Mouse (Mus musculus) CH12.LX (cell line): ENCODE measurements around the gene Hes2. TPM values are rescaled to one million over a fixed set of nuclear protein-coding genes. Genes with fewer than 3 reads are reported as not detected.

Experiments used
- DNase-seq: peaks from one replicate; pipeline ENCODE4 v3.0.0-alpha.2; 2013; ENCODE audit errors: extremely low read depth
- H3K27ac ChIP-seq: 2 replicates; pipeline ENCODE4 v1.5.1; 2012; ENCODE audit warnings: low read depth, mild to moderate bottlenecking, control low read depth, moderate library complexity; ENCODE audit not compliant: insufficient read depth
- H3K27me3 ChIP-seq: replicated peaks from 2 replicates; pipeline ENCODE3; 2012; ENCODE audit warnings: inconsistent platforms
- H3K36me3 ChIP-seq, 2 experiments: replicated peaks in 1 of 2; 2 replicates each; pipeline versions ENCODE3 to v1.6.1; 2012; ENCODE audit warnings: inconsistent platforms in 1 of 2, low read length in 1 of 2, mild to moderate bottlenecking in 1 of 2, mixed read lengths in 1 of 2, moderate library complexity in 1 of 2; ENCODE audit not compliant: control insufficient read depth in 1 of 2, insufficient read depth in 1 of 2
- H3K4me1 ChIP-seq, 2 experiments: 2 replicates each; pipeline ENCODE4 v1.6.1; 2012; ENCODE audit warnings: inconsistent platforms in 1 of 2, moderate library complexity in 1 of 2; ENCODE audit not compliant: insufficient read depth in 2 of 2, control insufficient read depth in 1 of 2
- H3K4me2 ChIP-seq: 2 replicates; pipeline ENCODE4 v1.6.1; 2012; ENCODE audit warnings: low read depth, mild to moderate bottlenecking, control low read depth; ENCODE audit not compliant: poor library complexity, insufficient read depth, severe bottlenecking
- H3K4me3 ChIP-seq, 3 experiments: fragments of 150-350 bp in 1 of 3; sonication (generic) in 1 of 3; replicated peaks in 1 of 3; 2 replicates each; pipeline versions ENCODE3 to v1.5.1; 2011 to 2012; ENCODE audit warnings: low read depth in 2 of 3, low read length in 2 of 3, mild to moderate bottlenecking in 2 of 3, moderate library complexity in 2 of 3, control low read depth in 1 of 3, improper control_type of control experiment in 1 of 3, inconsistent platforms in 1 of 3, mixed read lengths in 1 of 3; ENCODE audit not compliant: poor library complexity in 1 of 3
- H3K79me2 ChIP-seq: replicated peaks from 2 replicates; pipeline ENCODE4 v1.6.1; 2012; ENCODE audit warnings: mild to moderate bottlenecking, moderate library complexity; ENCODE audit not compliant: control insufficient read depth, poor library complexity, insufficient read depth, severe bottlenecking; ENCODE audit errors: extremely low read depth
- H3K9ac ChIP-seq: 2 replicates; pipeline ENCODE4 v1.6.1; 2012; ENCODE audit warnings: low read depth, mild to moderate bottlenecking, control low read depth, moderate library complexity; ENCODE audit not compliant: insufficient read depth
- H3K9me3 ChIP-seq: replicated peaks from 2 replicates; pipeline ENCODE3; 2012; ENCODE audit warnings: low read length, inconsistent platforms, mixed read lengths
- CHD1 ChIP-seq: IDR thresholded peaks from 2 replicates; pipeline ENCODE4 v1.6.1; 2012; ENCODE audit warnings: low read depth, low read length, improper control_type of control experiment, inconsistent platforms
- CTCF ChIP-seq, 2 experiments: IDR thresholded peaks in 1 of 2; conservative IDR thresholded peaks in 1 of 2; 2 replicates each; pipeline ENCODE4 v1.5.1; 2011 to 2012; ENCODE audit warnings: low read depth in 2 of 2, low read length in 2 of 2, improper control_type of control experiment in 1 of 2, inconsistent platforms in 1 of 2, mild to moderate bottlenecking in 1 of 2, moderate library complexity in 1 of 2
- E2F4 ChIP-seq: IDR thresholded peaks from 2 replicates; pipeline ENCODE4 v1.6.1; 2011; ENCODE audit warnings: low read depth, low read length, improper control_type of control experiment; ENCODE audit not compliant: insufficient replicate concordance
- ELF1 ChIP-seq: IDR thresholded peaks from 2 replicates; pipeline ENCODE4 v1.6.1; 2014; ENCODE audit warnings: low read depth, mild to moderate bottlenecking, inconsistent platforms, low read length, improper control_type of control experiment
- EP300 ChIP-seq: IDR thresholded peaks from 2 replicates; pipeline ENCODE4 v1.6.1; 2011; ENCODE audit warnings: low read length, improper control_type of control experiment
- IRF4 ChIP-seq: IDR thresholded peaks from 2 replicates; pipeline ENCODE4 v1.6.1; 2014; ENCODE audit warnings: low read depth, mild to moderate bottlenecking, inconsistent platforms, low read length, improper control_type of control experiment
- JUN ChIP-seq: IDR thresholded peaks from 2 replicates; pipeline ENCODE4 v1.6.1; 2011; ENCODE audit warnings: low read depth, mild to moderate bottlenecking, low read length, improper control_type of control experiment, moderate library complexity; ENCODE audit not compliant: insufficient read depth
- MAFK ChIP-seq: IDR thresholded peaks from 2 replicates; pipeline ENCODE4 v1.6.1; 2011; ENCODE audit warnings: low read length, improper control_type of control experiment; ENCODE audit not compliant: insufficient replicate concordance
- MAX ChIP-seq: IDR thresholded peaks from 2 replicates; pipeline ENCODE4 v1.6.1; 2011; ENCODE audit warnings: low read length, improper control_type of control experiment
- MAZ ChIP-seq: IDR thresholded peaks from 2 replicates; pipeline ENCODE4 v1.6.1; 2012; ENCODE audit warnings: low read depth, mild to moderate bottlenecking, inconsistent platforms, low read length, improper control_type of control experiment, moderate library complexity
- MXI1 ChIP-seq: IDR thresholded peaks from 2 replicates; pipeline ENCODE4 v1.6.1; 2011; ENCODE audit warnings: mild to moderate bottlenecking, low read depth, low read length, improper control_type of control experiment
- MYC ChIP-seq: IDR thresholded peaks from 2 replicates; pipeline ENCODE4 v1.6.1; 2011; ENCODE audit warnings: low read depth, mild to moderate bottlenecking, improper control_type of control experiment, low read length
- NRF1 ChIP-seq: IDR thresholded peaks from 2 replicates; pipeline ENCODE4 v1.6.1; 2014; ENCODE audit warnings: low read depth, mild to moderate bottlenecking, inconsistent platforms, low read length, improper control_type of control experiment, moderate library complexity
- PAX5 ChIP-seq: IDR thresholded peaks from 2 replicates; pipeline ENCODE4 v1.6.1; 2012; ENCODE audit warnings: low read length, inconsistent platforms, mixed read lengths
- POLR2A ChIP-seq: IDR thresholded peaks from 2 replicates; pipeline ENCODE4 v1.6.1; 2011; ENCODE audit warnings: low read depth, mild to moderate bottlenecking, improper control_type of control experiment, low read length
- POLR2AphosphoS2 ChIP-seq: IDR thresholded peaks from 2 replicates; pipeline ENCODE4 v1.6.1; 2011; ENCODE audit warnings: low read depth, low read length, improper control_type of control experiment
- RAD21 ChIP-seq: IDR thresholded peaks from 2 replicates; pipeline ENCODE4 v1.6.1; 2011; ENCODE audit warnings: low read depth, mild to moderate bottlenecking, low read length, improper control_type of control experiment, moderate library complexity
- RCOR1 ChIP-seq: conservative IDR thresholded peaks from 2 replicates; pipeline ENCODE4 v1.6.1; 2012; ENCODE audit warnings: low read depth, mild to moderate bottlenecking, inconsistent platforms, low read length, improper control_type of control experiment
- SIN3A ChIP-seq: IDR thresholded peaks from 2 replicates; pipeline ENCODE4 v1.6.1; 2012; ENCODE audit warnings: low read length, improper control_type of control experiment, inconsistent platforms
- TBP ChIP-seq: conservative IDR thresholded peaks from 2 replicates; pipeline ENCODE4 v1.6.1; 2011; ENCODE audit warnings: low read depth, low read length, improper control_type of control experiment
- TCF12 ChIP-seq: IDR thresholded peaks from 2 replicates; pipeline ENCODE4 v1.6.1; 2014; ENCODE audit warnings: low read depth, mild to moderate bottlenecking, inconsistent platforms, low read length, improper control_type of control experiment
- ZC3H11A ChIP-seq: IDR thresholded peaks from 2 replicates; pipeline ENCODE4 v1.6.1; 2012; ENCODE audit warnings: low read depth, mild to moderate bottlenecking, inconsistent platforms, low read length, improper control_type of control experiment
- ZKSCAN1 ChIP-seq: IDR thresholded peaks from 2 replicates; pipeline ENCODE4 v1.6.1; 2012; ENCODE audit warnings: low read depth, inconsistent platforms, low read length, improper control_type of control experiment, borderline replicate concordance
- ZNF384 ChIP-seq: IDR thresholded peaks from 2 replicates; pipeline ENCODE4 v1.6.1; 2012; ENCODE audit warnings: low read depth, low read length, improper control_type of control experiment, inconsistent platforms
- dilution Hi-C: fragments of 300-500 bp; cut with MboI; formaldehyde crosslinking; loops from 2 replicates; pipeline ENCODE4 v1.14.3; 2020; ENCODE audit warnings: low sequenced_read_pairs; ENCODE audit not compliant: extremely low pct_unique_long_range_greater_than_20kb, extremely low pct_ligation_motif_present
- in situ Hi-C: fragments of 300-500 bp; cut with MboI; formaldehyde crosslinking; loops from 3 replicates; pipeline ENCODE4 v1.14.3; 2019; ENCODE audit warnings: low sequenced_read_pairs, low pct_ligation_motif_present, low pct_unique_long_range_greater_than_20kb, mixed read lengths
- polyA plus RNA-seq: library from polyadenylated mRNA; unstranded; fragments of >175 nt; gene quantifications from 2 replicates; pipeline ENCODE4 v1.2.1, GENCODE M21; 2012; ENCODE audit warnings: low read depth; ENCODE audit not compliant: insufficient read length
- total RNA-seq, 2 experiments: library from RNA; depleted of rRNA; stranded (reverse); fragments of 300-350 nt in 1 of 2; fragments of >200 nt in 1 of 2; gene quantifications; 2 replicates each; pipeline ENCODE4 v1.2.3; 2012 to 2014

Gene Hes2
- total and polyA plus RNA-seq, 3 experiments, result not detected

DNA sequence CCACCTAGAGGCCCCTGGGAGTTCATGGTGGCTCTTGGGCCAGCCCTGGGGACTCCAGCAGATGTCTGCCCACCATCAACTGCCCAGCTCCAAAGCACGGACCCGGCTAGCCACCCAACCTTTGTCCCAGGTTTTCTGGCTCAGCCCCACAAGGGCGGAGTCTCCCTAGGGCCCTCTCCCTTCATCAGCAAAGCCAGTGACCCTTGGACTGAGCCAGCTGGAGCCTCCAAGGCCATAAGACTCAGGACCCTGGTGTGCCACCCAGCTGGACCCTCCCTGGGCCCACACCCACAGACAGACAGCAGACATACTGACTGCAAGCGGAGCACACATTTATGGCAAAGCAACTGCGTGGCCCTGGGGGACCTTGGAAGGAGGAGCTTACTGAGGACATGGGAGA, 29.9 kb upstream of the Hes2 start:
- no peak for DNase-seq
- no peak overlapping the region for H3K27ac ChIP-seq
- dilution Hi-C loops, result no loop called here
- peaks cover 48% of the 10 kb centered on the region for H3K9me3 ChIP-seq
- H3K4me2 ChIP-seq, result no peak overlapping the region
- in situ Hi-C loops, result no loop called here
- no peaks in the 10 kb centered on the region for H3K79me2 ChIP-seq
- H3K4me3 ChIP-seq, result no peak overlapping the region
- H3K36me3 ChIP-seq, result no peaks in the 10 kb centered on the region
- H3K4me1 ChIP-seq, result peaks cover 15 to 20% of the 10 kb centered on the region in 2 experiments
- no peak for TF ChIP-seq RAD21
- TF ChIP-seq EP300, result no peak
- TF ChIP-seq ELF1, result no peak
- TF ChIP-seq MAX, result no peak
- TF ChIP-seq ZNF384, result no peak
- no peak for TF ChIP-seq MAFK
- TF ChIP-seq POLR2AphosphoS2, result no peak
- no peak for TF ChIP-seq CTCF (conservative IDR thresholded peaks at IDR 0.05 in 1 of 2, IDR thresholded peaks at IDR 0.05 in 1 of 2; ENCODE audit: low read depth in 2 of 2, low read length in 2 of 2)
- TF ChIP-seq MAZ, result no peak
- no peak for TF ChIP-seq TCF12
- no peak for TF ChIP-seq ZKSCAN1
- no peak for TF ChIP-seq MYC
- TF ChIP-seq E2F4, result no peak
- TF ChIP-seq NRF1, result no peak
- no peak for TF ChIP-seq RCOR1
- no peak for TF ChIP-seq PAX5
- TF ChIP-seq SIN3A, result no peak
- no peak for TF ChIP-seq CHD1
- H3K27me3 ChIP-seq, result peaks cover 95% of the 10 kb centered on the region
- H3K9ac ChIP-seq, result no peak overlapping the region

DNA sequence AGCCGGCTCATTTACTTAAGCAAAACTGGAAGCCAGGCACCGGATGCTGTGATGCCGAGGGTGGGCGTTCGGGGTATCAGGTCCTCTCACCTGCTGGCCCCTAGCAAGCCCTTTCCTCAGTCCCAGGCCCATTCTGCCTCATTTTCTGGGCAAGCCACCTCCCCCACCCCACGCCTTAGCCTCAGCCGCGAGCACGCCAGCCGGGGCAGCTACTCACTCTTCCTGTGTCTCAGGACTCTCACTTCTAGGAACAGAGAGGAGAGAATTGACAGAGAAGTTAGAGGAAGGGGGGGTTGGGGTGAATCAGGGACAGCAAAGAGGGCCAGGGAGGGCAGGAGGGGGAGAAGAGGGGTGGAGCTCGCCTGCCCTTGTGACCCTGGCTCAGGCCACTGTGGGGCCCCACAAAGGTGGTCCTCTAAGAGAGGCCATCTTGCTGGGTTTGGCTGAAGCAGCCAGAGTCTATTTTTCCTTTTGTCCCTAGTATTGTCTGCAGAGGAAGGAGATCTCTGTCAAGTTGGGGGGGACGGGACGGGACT, 29.2 kb upstream of the Hes2 start:
- TF ChIP-seq RAD21 (no peak), POLR2A (no peak), TBP (no peak), MAX (no peak), IRF4 (no peak), ZNF384 (no peak), CTCF (conservative IDR thresholded peaks at IDR 0.05 in 1 of 2, IDR thresholded peaks at IDR 0.05 in 1 of 2; ENCODE audit: low read depth in 2 of 2, low read length in 2 of 2) (no peak), ZC3H11A (no peak), MXI1 (no peak), RCOR1 (no peak), JUN (no peak), NRF1 (no peak)
- Histone ChIP-seq H3K27ac (no peak overlapping the region), H3K4me1 (peaks cover 10 to 13% of the 10 kb centered on the region in 2 experiments), H3K36me3 (no peaks in the 10 kb centered on the region), H3K9ac (no peak overlapping the region), H3K27me3 (peaks cover 94% of the 10 kb centered on the region), H3K79me2 (no peaks in the 10 kb centered on the region), H3K4me3 (no peak overlapping the region), H3K9me3 (peaks cover 48% of the 10 kb centered on the region), H3K4me2 (no peak overlapping the region)
- in situ Hi-C loops, result no loop called here
- DNase-seq, result no peak
- dilution Hi-C loops, result no loop called here
